Mouse (Mus musculus) neural tube, embryonic 11.5 days (tissue): ENCODE results near the gene Jph3. TPM values are rescaled to one million over a fixed set of nuclear protein-coding genes. Genes with fewer than 3 reads are reported as not detected.

Experiments used
- ATAC-seq: fragments of 200-750 bp; cut with Nextera tagmentation; 2 replicates; pipeline ENCODE4 v1.8.0; 2017; ENCODE audit warnings: moderate number of reproducible peaks, mild to moderate bottlenecking, moderate TSS enrichment, moderate library complexity; ENCODE audit not compliant: insufficient read depth, low FRiP score, low TSS enrichment
- DNase-seq: peaks from one replicate; pipeline ENCODE4 v3.0.0-alpha.2; 2015; ENCODE audit warnings: low spot score
- H3K27ac ChIP-seq: fragments of 300-500 bp; sonication (generic); 2 replicates; pipeline ENCODE4 v1.5.1; 2014; ENCODE audit warnings: low read depth, mild to moderate bottlenecking, low read length
- H3K27me3 ChIP-seq: fragments of 300-500 bp; sonication (generic); 2 replicates; pipeline ENCODE4 v1.6.1; 2014; ENCODE audit warnings: mild to moderate bottlenecking, low read length, mixed read lengths; ENCODE audit not compliant: control insufficient read depth, insufficient read depth
- H3K36me3 ChIP-seq: fragments of 300-500 bp; sonication (generic); 2 replicates; pipeline ENCODE4 v1.6.1; 2014; ENCODE audit warnings: mild to moderate bottlenecking, low read length, moderate library complexity, mixed read lengths; ENCODE audit not compliant: control insufficient read depth, insufficient read depth
- H3K4me1 ChIP-seq: fragments of 300-500 bp; sonication (generic); 2 replicates; pipeline ENCODE4 v1.6.1; 2014; ENCODE audit warnings: low read length, mixed read lengths; ENCODE audit not compliant: control insufficient read depth, insufficient read depth
- H3K4me2 ChIP-seq: fragments of 300-500 bp; sonication (generic); 2 replicates; pipeline ENCODE4 v1.6.1; 2014; ENCODE audit warnings: low read depth, mild to moderate bottlenecking, moderate library complexity
- H3K4me3 ChIP-seq: fragments of 300-500 bp; sonication (generic); 2 replicates; pipeline ENCODE4 v1.5.1; 2014; ENCODE audit warnings: low read depth, low read length
- H3K9ac ChIP-seq: fragments of 300-500 bp; sonication (generic); 2 replicates; pipeline ENCODE4 v1.6.1; 2014; ENCODE audit warnings: mild to moderate bottlenecking, low read length
- H3K9me3 ChIP-seq: fragments of 300-500 bp; sonication (generic); 2 replicates; pipeline ENCODE4 v1.6.1; 2016; ENCODE audit warnings: low read length; ENCODE audit not compliant: control insufficient read depth
- WGBS: fragments of 180-500 bp; shearing (Covaris S2); extraction: QIAGEN DNeasy Blood & Tissue Kit; methylation state at CpG from one replicate; pipeline ENCODE4 v1.1.7; 2014; 5-methylcytosine and 5-hydroxymethylcytosine counted together
- polyA plus RNA-seq: library from polyadenylated mRNA; unstranded; fragments of >200 nt; fragmentation: Nextera tagmentation; extraction: Ambion mirVana; gene quantifications from 2 replicates; pipeline ENCODE4 v1.2.1, GENCODE M21; 2014

The Jph3 gene
- polyA plus RNA-seq, 1 experiment from 2014 or later, result 16.9 TPM

GRCm38 (mm10) chr8:121798401-121798800 lies 69.0 kb downstream of the Jph3 start:
- no peak for DNase-seq
- H3K9ac ChIP-seq, result no peak overlapping the region
- no peaks in the 10 kb centered on the region for H3K9me3 ChIP-seq
- no peaks in the 10 kb centered on the region for H3K27me3 ChIP-seq
- peaks cover 6% of the 10 kb centered on the region for H3K36me3 ChIP-seq
- H3K27ac ChIP-seq, result no peak overlapping the region
- 97% methylated on average over 6 of the region's 6 CpGs for WGBS
- no peaks in the 10 kb centered on the region for H3K4me1 ChIP-seq
- H3K4me3 ChIP-seq, result no peak overlapping the region
- no peak overlapping the region for H3K4me2 ChIP-seq
- ATAC-seq, result no peak

GRCm38 (mm10) chr8:121804829-121805228 lies 75.4 kb downstream of the Jph3 start:
- DNase-seq (no peak), ATAC-seq (no peak)
- Histone ChIP-seq H3K36me3 (peaks cover 3% of the 10 kb centered on the region), H3K27ac (no peak overlapping the region), H3K4me3 (no peak overlapping the region), H3K4me1 (no peaks in the 10 kb centered on the region), H3K9ac (no peak overlapping the region), H3K9me3 (no peaks in the 10 kb centered on the region), H3K4me2 (no peak overlapping the region), H3K27me3 (no peaks in the 10 kb centered on the region)
- WGBS, result 94% methylated on average over 5 of the region's 5 CpGs

- H3K36me3 ChIP-seq, result peaks cover 3% of the 10 kb centered on the region
- no peak overlapping the region for H3K9ac ChIP-seq
These were observed 76.7 kb downstream of the Jph3 start for GRCm38 (mm10) chr8:121806126-121806525.

GRCm38 (mm10) chr8:121808032-121808431 lies 78.6 kb downstream of the Jph3 start:
- Histone ChIP-seq H3K36me3 (peaks cover 8% of the 10 kb centered on the region), H3K27ac (no peak overlapping the region), H3K9ac (no peak overlapping the region), H3K9me3 (no peaks in the 10 kb centered on the region), H3K4me3 (no peak overlapping the region), H3K4me1 (no peaks in the 10 kb centered on the region), H3K4me2 (no peak overlapping the region), H3K27me3 (no peaks in the 10 kb centered on the region)
- DNase-seq, result no peak
- 76% methylated on average over 11 of the region's 11 CpGs for WGBS
- ATAC-seq, result no peak

More at GRCm38 (mm10) chr8:121806126-121806525, 76.7 kb downstream of the Jph3 start:
- Histone ChIP-seq H3K4me2 (no peak overlapping the region), H3K4me3 (no peak overlapping the region), H3K27me3 (no peaks in the 10 kb centered on the region), H3K4me1 (no peaks in the 10 kb centered on the region), H3K9me3 (no peaks in the 10 kb centered on the region), H3K27ac (no peak overlapping the region)
- no peak for DNase-seq
- ATAC-seq, result no peak
- 96% methylated on average over 13 of the region's 13 CpGs for WGBS

- Histone ChIP-seq H3K27ac (no peak overlapping the region), H3K9ac (no peak overlapping the region), H3K9me3 (no peaks in the 10 kb centered on the region), H3K36me3 (peaks cover 5% of the 10 kb centered on the region; the same call in 1 of the 2 replicates), H3K4me1 (no peaks in the 10 kb centered on the region), H3K27me3 (no peaks in the 10 kb centered on the region), H3K4me2 (no peak overlapping the region), H3K4me3 (no peak overlapping the region)
- ATAC-seq (no peak), DNase-seq (no peak)
- 93% methylated on average over 11 of the region's 11 CpGs for WGBS
These were observed 80.2 kb downstream of the Jph3 start for GRCm38 (mm10) chr8:121809524-121810155.

- no peak for ATAC-seq
- no peaks in the 10 kb centered on the region for H3K9me3 ChIP-seq
- peaks cover 5% of the 10 kb centered on the region; the same call in 1 of the 2 replicates for H3K36me3 ChIP-seq
- no peak overlapping the region for H3K9ac ChIP-seq
- no peak overlapping the region for H3K4me2 ChIP-seq
- 97% methylated on average over 3 of the region's 3 CpGs for WGBS
- no peaks in the 10 kb centered on the region for H3K27me3 ChIP-seq
- no peaks in the 10 kb centered on the region for H3K4me1 ChIP-seq
- H3K4me3 ChIP-seq, result no peak overlapping the region
- no peak for DNase-seq
- H3K27ac ChIP-seq, result no peak overlapping the region
These were observed 82.1 kb downstream of the Jph3 start for GRCm38 (mm10) chr8:121811502-121811901.

GRCm38 (mm10) chr8:121811931-121812570 lies 82.6 kb downstream of the Jph3 start:
- H3K9ac ChIP-seq, result no peak overlapping the region
- no peak overlapping the region for H3K4me3 ChIP-seq
- 93% methylated on average over 12 of the region's 12 CpGs for WGBS
- peaks cover 5% of the 10 kb centered on the region; the same call in 1 of the 2 replicates for H3K36me3 ChIP-seq
- DNase-seq (no peak), ATAC-seq (no peak)
- H3K4me1 ChIP-seq, result no peaks in the 10 kb centered on the region
- H3K27me3 ChIP-seq, result no peaks in the 10 kb centered on the region
- no peak overlapping the region for H3K27ac ChIP-seq
- no peaks in the 10 kb centered on the region for H3K9me3 ChIP-seq
- no peak overlapping the region for H3K4me2 ChIP-seq

- DNase-seq (no peak), ATAC-seq (no peak)
- no peak overlapping the region for H3K4me3 ChIP-seq
- H3K9ac ChIP-seq, result no peak overlapping the region
- H3K27me3 ChIP-seq, result no peaks in the 10 kb centered on the region
- no peak overlapping the region for H3K4me2 ChIP-seq
- WGBS, result 89% methylated on average over 7 of the region's 7 CpGs
- H3K36me3 ChIP-seq, result no peaks in the 10 kb centered on the region; the same call in 1 of the 2 replicates
- no peaks in the 10 kb centered on the region for H3K9me3 ChIP-seq
- H3K27ac ChIP-seq, result no peak overlapping the region
- H3K4me1 ChIP-seq, result no peaks in the 10 kb centered on the region
These were observed 88.8 kb downstream of the Jph3 start for GRCm38 (mm10) chr8:121818226-121818625.

- Histone ChIP-seq H3K4me2 (no peak overlapping the region), H3K27ac (no peak overlapping the region), H3K9ac (no peak overlapping the region), H3K36me3 (no peaks in the 10 kb centered on the region; the same call in 1 of the 2 replicates), H3K9me3 (no peaks in the 10 kb centered on the region), H3K4me3 (no peak overlapping the region), H3K27me3 (no peaks in the 10 kb centered on the region), H3K4me1 (no peaks in the 10 kb centered on the region)
- DNase-seq, result no peak
- ATAC-seq, result no peak
- WGBS, result 90% methylated on average over 6 of the region's 6 CpGs
These were observed 91.4 kb downstream of the Jph3 start for GRCm38 (mm10) chr8:121820840-121821239.
